26 mouse cellular contexts compared by ENCODE assay signal in the genomic region with DNA sequence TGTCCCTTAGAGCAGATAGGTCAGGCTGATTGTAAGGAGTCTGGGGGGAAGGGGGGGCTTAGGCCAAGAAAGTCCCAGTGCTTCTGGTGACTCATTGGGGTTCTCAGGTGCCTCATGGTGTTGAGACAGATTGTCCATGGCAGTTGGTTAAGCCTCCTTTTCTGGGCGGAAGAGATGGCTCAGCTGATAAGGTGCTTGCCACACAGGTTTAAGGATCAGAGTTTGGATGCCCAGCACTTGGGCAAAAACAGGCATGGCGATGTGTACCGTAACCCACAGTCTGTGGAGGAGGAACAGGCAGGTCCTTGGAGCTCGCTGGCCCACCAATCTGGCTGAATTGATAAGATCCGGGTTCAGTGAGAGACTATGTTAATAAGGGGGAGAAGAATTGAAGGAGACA. TPM values are rescaled to one million over a fixed set of nuclear protein-coding genes. Genes with fewer than 3 reads are reported as not detected.
"Had no signal": no experiment of that assay in that cellular context is flagged by ENCODE, and none has a peak within 500 bp of the region (broad histone marks: within the 10 kb centered on the region; RNA-seq: fewer than 3 reads in every experiment).

No protein-coding gene starts in this region.

- H3K27me3 ChIP-seq: heart, embryonic 13.5 days; heart, embryonic 15.5 days; hindbrain, embryonic 13.5 days; hindbrain, embryonic 15.5 days; kidney, embryonic 15.5 days; limb, embryonic 12.5 days had no signal

- DNase-seq: forebrain, postnatal 0 days; gastrocnemius, postnatal 14 days; gastrocnemius, postnatal 36 days; heart, adult 11 months; heart, adult 2 months; heart, postnatal 14 days; heart, postnatal 36 days; kidney, adult 11 months; kidney, adult 2 months; kidney, adult 9 months; kidney, postnatal 14 days; kidney, postnatal 36 days; layer of hippocampus, adult 9-11 months; layer of hippocampus, postnatal 36 days had no signal

- H3K9me3 ChIP-seq: heart, embryonic 13.5 days; heart, embryonic 15.5 days; hindbrain, embryonic 13.5 days; hindbrain, embryonic 15.5 days; kidney, embryonic 15.5 days; limb, embryonic 10.5 days; limb, embryonic 12.5 days had no signal

- H3K9ac ChIP-seq: forebrain, postnatal 0 days; heart, embryonic 13.5 days; heart, embryonic 15.5 days; hindbrain, embryonic 13.5 days; hindbrain, embryonic 15.5 days; kidney, embryonic 15.5 days; limb, embryonic 12.5 days had no signal

- ATAC-seq: forebrain, postnatal 0 days; hindbrain, postnatal 0 days; intestine, embryonic 16.5 days had no signal

- H3K4me3 ChIP-seq: heart, adult 2 months; heart, embryonic 13.5 days; heart, embryonic 15.5 days; hindbrain, embryonic 13.5 days; hindbrain, embryonic 15.5 days; kidney, embryonic 15.5 days; limb, embryonic 10.5 days; limb, embryonic 12.5 days had no signal

- H3K36me3 ChIP-seq: heart, embryonic 15.5 days; hindbrain, embryonic 15.5 days; limb, embryonic 10.5 days had no signal

- H3K27ac ChIP-seq: heart, adult 2 months; heart, embryonic 13.5 days; heart, embryonic 15.5 days; hindbrain, embryonic 13.5 days; hindbrain, embryonic 15.5 days; hindbrain, postnatal 0 days; kidney, embryonic 15.5 days; kidney, postnatal 0 days; limb, embryonic 10.5 days; limb, embryonic 12.5 days had no signal

- H3K4me2 ChIP-seq: heart, embryonic 11.5 days; heart, embryonic 13.5 days; heart, embryonic 15.5 days; hindbrain, embryonic 13.5 days; hindbrain, embryonic 15.5 days; kidney, embryonic 15.5 days; limb, embryonic 12.5 days had no signal

RNA-seq across cellular contexts. Expression of a gene that starts 15.4 kb away (rescaled TPM):
- total RNA-seq: hematopoietic stem cell, adult 5-6 weeks had no signal
